Mouse (Mus musculus) limb, embryonic 14.5 days (tissue): ENCODE measurements at regions not wholly inside any gene's neighbourhood (a gene's known extent, or its start where the extent isn't known, plus 50 kb on each side); places are given as distances from the start of the nearest gene placed in this dataset.
A peak's percentile ranks its signal among the peaks of the same experiment; 100 is the strongest.

Experiments
- ATAC-seq: fragments of 200-750 bp; cut with Nextera tagmentation; 2 replicates; pipeline ENCODE4 v1.8.0; 2017; ENCODE audit warnings: low read depth, moderate number of reproducible peaks, moderate TSS enrichment; ENCODE audit not compliant: low FRiP score
- DNase-seq: peaks from one replicate; pipeline ENCODE4 v3.0.0-alpha.2; 2015; ENCODE audit warnings: low spot score
- H3K27ac ChIP-seq: fragments of 300-500 bp; sonication (generic); replicated peaks from 2 replicates; pipeline ENCODE4 v1.5.1; 2014; ENCODE audit warnings: low read depth, mild to moderate bottlenecking, low read length, moderate library complexity, mixed read lengths
- H3K27me3 ChIP-seq: fragments of 300-500 bp; sonication (generic); 2 replicates; pipeline ENCODE4 v1.6.1; 2014; ENCODE audit warnings: low read length, mixed read lengths; ENCODE audit not compliant: control insufficient read depth, insufficient read depth
- H3K36me3 ChIP-seq: fragments of 300-500 bp; sonication (generic); 2 replicates; pipeline ENCODE4 v1.6.1; 2014; ENCODE audit warnings: mild to moderate bottlenecking, low read length, moderate library complexity, mixed read lengths; ENCODE audit not compliant: control insufficient read depth, insufficient read depth
- H3K4me1 ChIP-seq: fragments of 300-500 bp; sonication (generic); 2 replicates; pipeline ENCODE4 v1.6.1; 2014; ENCODE audit warnings: antibody characterized with exemption, low read length, mixed read lengths; ENCODE audit not compliant: control insufficient read depth, insufficient read depth
- H3K4me2 ChIP-seq: fragments of 300-500 bp; sonication (generic); replicated peaks from 2 replicates; pipeline ENCODE4 v1.6.1; 2014; ENCODE audit warnings: low read depth, mild to moderate bottlenecking, low read length, moderate library complexity; ENCODE audit not compliant: severe bottlenecking
- H3K4me3 ChIP-seq: fragments of 300-500 bp; sonication (generic); replicated peaks from 2 replicates; pipeline ENCODE4 v1.5.1; 2014; ENCODE audit warnings: low read length
- H3K9ac ChIP-seq: fragments of 300-500 bp; sonication (generic); 2 replicates; pipeline ENCODE4 v1.6.1; 2014; ENCODE audit warnings: mild to moderate bottlenecking, low read depth, low read length, moderate library complexity; ENCODE audit not compliant: severe bottlenecking
- H3K9me3 ChIP-seq: fragments of 300-500 bp; sonication (generic); 2 replicates; pipeline ENCODE4 v1.6.1; 2016; ENCODE audit warnings: low read length; ENCODE audit not compliant: control insufficient read depth
- POLR2A ChIP-seq: fragments of 200-500 bp; IDR thresholded peaks from 2 replicates; pipeline ENCODE4 v1.8.0; 2012; ENCODE audit warnings: inconsistent platforms, mild to moderate bottlenecking, moderate library complexity, borderline replicate concordance; ENCODE audit not compliant: insufficient read depth, insufficient read length; ENCODE audit errors: extremely low read depth
- WGBS: fragments of 180-500 bp; shearing (Covaris S2); extraction: QIAGEN DNeasy Blood & Tissue Kit; methylation state at CpG from one replicate; pipeline ENCODE4 v1.1.7; 2014; 5-methylcytosine and 5-hydroxymethylcytosine counted together

- Histone ChIP-seq H3K36me3 (no peaks in the 10 kb centered on the region), H3K9me3 (no peaks in the 10 kb centered on the region), H3K4me3 (no peak overlapping the region), H3K27ac (no peak overlapping the region), H3K27me3 (0 out of 2 replicates have a peak, but pooled peaks cover 10% of the 10 kb centered on the region), H3K9ac (no peak overlapping the region), H3K4me2 (no peak overlapping the region), H3K4me1 (peaks cover 12% of the 10 kb centered on the region)
- WGBS, result 45% methylated on average over 12 of the region's 12 CpGs
- ATAC-seq, result no peak
- no peak for DNase-seq
- TF ChIP-seq POLR2A, result no peak
These were observed 358.5 kb downstream of the Bcor start for GRCm38 (mm10) chrX:11801621-11802020.

- Histone ChIP-seq H3K4me3 (no peak overlapping the region), H3K27ac (no peak overlapping the region), H3K4me1 (peaks cover 12% of the 10 kb centered on the region), H3K9me3 (no peaks in the 10 kb centered on the region), H3K27me3 (peaks cover 14% of the 10 kb centered on the region; the same call in 1 of the 2 replicates), H3K9ac (no peak overlapping the region), H3K4me2 (no peak overlapping the region), H3K36me3 (no peaks in the 10 kb centered on the region)
- TF ChIP-seq POLR2A, result no peak
- WGBS, result 50% methylated on average over 8 of the region's 8 CpGs
- ATAC-seq (no peak; the same call in 1 of the 2 replicates), DNase-seq (peak; percentile 36)
These were observed 357.9 kb downstream of the Bcor start for GRCm38 (mm10) chrX:11802074-11802899.

- no peak overlapping the region for H3K27ac ChIP-seq
- peaks cover 11% of the 10 kb centered on the region; the same call in 1 of the 2 replicates for H3K27me3 ChIP-seq
- H3K9me3 ChIP-seq, result no peaks in the 10 kb centered on the region
- no peak overlapping the region for H3K4me2 ChIP-seq
- TF ChIP-seq POLR2A, result no peak
- ATAC-seq (no peak), DNase-seq (no peak)
- H3K9ac ChIP-seq, result no peak overlapping the region
- H3K4me1 ChIP-seq, result peaks cover 14% of the 10 kb centered on the region
- WGBS, result 21% methylated on average over 9 of the region's 9 CpGs
- H3K36me3 ChIP-seq, result no peaks in the 10 kb centered on the region
- H3K4me3 ChIP-seq, result no peak overlapping the region
These were observed 356.9 kb downstream of the Bcor start for GRCm38 (mm10) chrX:11803239-11803638.

- no peaks in the 10 kb centered on the region for H3K9me3 ChIP-seq
- H3K4me2 ChIP-seq, result peak overlapping the region; percentile 65
- ATAC-seq (peak; percentile 36; the same call in 1 of the 2 replicates), DNase-seq (no peak)
- H3K4me1 ChIP-seq, result peaks cover 14% of the 10 kb centered on the region
- peak overlapping the region; percentile 38; the same call in 1 of the 2 replicates for H3K27ac ChIP-seq
- H3K27me3 ChIP-seq, result peaks cover 11% of the 10 kb centered on the region; the same call in 1 of the 2 replicates
- no peaks in the 10 kb centered on the region for H3K36me3 ChIP-seq
- no peak for TF ChIP-seq POLR2A
- H3K4me3 ChIP-seq, result peak overlapping the region; percentile 42
- WGBS, result 9% methylated on average over 21 of the region's 22 CpGs
- H3K9ac ChIP-seq, result peak overlapping the region; percentile 58
These were observed 353.3 kb downstream of the Bcor start for GRCm38 (mm10) chrX:11806896-11807252.

GRCm38 (mm10) chrX:11807253-11807882 lies 352.8 kb downstream of the Bcor start:
- peaks cover 11% of the 10 kb centered on the region; the same call in 1 of the 2 replicates for H3K27me3 ChIP-seq
- H3K36me3 ChIP-seq, result no peaks in the 10 kb centered on the region
- peaks cover 14% of the 10 kb centered on the region for H3K4me1 ChIP-seq
- WGBS, result 6% methylated on average over 47 of the region's 71 CpGs
- peak; percentile 68 for ATAC-seq
- H3K4me2 ChIP-seq, result peak overlapping the region; percentile 65
- TF ChIP-seq POLR2A, result 0 out of 2 replicates have a peak, but pooled peaks have one; percentile 28
- peak overlapping the region; percentile 58 for H3K9ac ChIP-seq
- no peaks in the 10 kb centered on the region for H3K9me3 ChIP-seq
- peak overlapping the region; percentile 38; the same call in 1 of the 2 replicates for H3K27ac ChIP-seq
- DNase-seq, result peak; percentile 29
- H3K4me3 ChIP-seq, result peak overlapping the region; percentile 42
